Mouse (Mus musculus): ENCODE data around the gene Gm20834. TPM values are rescaled to one million over a fixed set of nuclear protein-coding genes. Genes with fewer than 3 reads are reported as not detected.
"Not testable (repeated sequence)": the region's sequence is repeated elsewhere in the genome, so short reads cannot be mapped to it uniquely, and the experiment has no call there.

Gm20834 gene
- polyA plus RNA-seq (2012): not detected in 2 replicates

DNA sequence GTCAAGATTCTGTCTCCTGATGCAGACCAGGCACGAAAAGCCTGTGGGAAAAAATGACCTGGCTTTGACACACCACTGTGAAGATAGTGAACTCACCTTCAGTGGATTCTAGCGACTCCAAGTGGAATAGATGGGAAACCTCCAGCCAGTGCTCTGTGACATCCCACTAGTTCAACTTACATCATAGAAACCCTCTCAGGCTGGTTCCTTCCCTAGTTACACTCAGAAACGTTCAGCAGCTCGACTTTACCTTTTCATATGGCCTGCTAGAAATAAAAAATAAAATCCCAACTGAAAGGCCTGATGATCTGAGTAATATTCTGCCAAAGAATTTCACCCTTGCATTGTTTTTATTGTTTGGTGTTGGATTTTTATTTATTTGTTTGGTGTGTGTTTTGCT, at the start of gene Gm20834:
Gm20834 (minus strand) TSS at position 101 of the 400 bp plus-strand sequence.
- TF ChIP-seq GATA1 (IDR thresholded peaks at IDR 0.05; ENCODE audit: low read length): not testable (repeated sequence)

Other genes starting within 250 kb of the Gm20834 start
- gene Gm21310, start 177.4 kb downstream of the Gm20834 start, polyA plus RNA-seq (2012): not detected in 2 replicates
- not detected in 2 replicates for gene Gm28510, start 88.1 kb upstream of the Gm20834 start, polyA plus RNA-seq (2012)
- not detected in 2 replicates for gene Gm20737, start 211.5 kb upstream of the Gm20834 start, polyA plus RNA-seq (2012)
- gene Gm21775, start 228.9 kb upstream of the Gm20834 start, polyA plus RNA-seq (2012): not detected in 2 replicates